Mouse (Mus musculus) kidney, embryonic 14.5 days (tissue): ENCODE data around the gene Iqcn. TPM values are rescaled to one million over a fixed set of nuclear protein-coding genes. Genes with fewer than 3 reads are reported as not detected.

Experiments
- ATAC-seq: fragments of 200-750 bp; cut with Nextera tagmentation; 2 replicates; pipeline ENCODE4 v1.8.0; 2017; ENCODE audit warnings: moderate number of reproducible peaks, mild to moderate bottlenecking, moderate TSS enrichment, moderate library complexity; ENCODE audit not compliant: low FRiP score, low TSS enrichment
- H3K27ac ChIP-seq: fragments of 300-500 bp; sonication (generic); 2 replicates; pipeline ENCODE4 v1.5.1; 2014; ENCODE audit warnings: low read depth, mild to moderate bottlenecking, low read length, moderate library complexity, mixed read lengths
- H3K27me3 ChIP-seq: fragments of 300-500 bp; sonication (generic); 2 replicates; pipeline ENCODE4 v1.6.1; 2014; ENCODE audit warnings: mild to moderate bottlenecking, low read length; ENCODE audit not compliant: control insufficient read depth, insufficient read depth
- H3K36me3 ChIP-seq: fragments of 300-500 bp; sonication (generic); 2 replicates; pipeline ENCODE4 v1.6.1; 2014; ENCODE audit warnings: low read length, mixed read lengths; ENCODE audit not compliant: control insufficient read depth, insufficient read depth
- H3K4me1 ChIP-seq: fragments of 300-500 bp; sonication (generic); 2 replicates; pipeline ENCODE4 v1.6.1; 2014; ENCODE audit warnings: low read length, mixed read lengths; ENCODE audit not compliant: control insufficient read depth, insufficient read depth
- H3K4me2 ChIP-seq: fragments of 300-500 bp; sonication (generic); replicated peaks from 2 replicates; pipeline ENCODE4 v1.6.1; 2014; ENCODE audit warnings: low read depth, mild to moderate bottlenecking, low read length
- H3K4me3 ChIP-seq: fragments of 300-500 bp; sonication (generic); 2 replicates; pipeline ENCODE4 v1.5.1; 2014; ENCODE audit warnings: mild to moderate bottlenecking, low read length
- H3K9ac ChIP-seq: fragments of 300-500 bp; sonication (generic); 2 replicates; pipeline ENCODE4 v1.6.1; 2014; ENCODE audit warnings: low read depth, mild to moderate bottlenecking, low read length, moderate library complexity
- H3K9me3 ChIP-seq: fragments of 300-500 bp; sonication (generic); 2 replicates; pipeline ENCODE4 v1.6.1; 2016; ENCODE audit warnings: low read length; ENCODE audit not compliant: control insufficient read depth
- WGBS: fragments of 180-500 bp; shearing (Covaris S2); extraction: QIAGEN DNeasy Blood & Tissue Kit; methylation state at CpG from one replicate; pipeline ENCODE4 v1.1.7; 2014; 5-methylcytosine and 5-hydroxymethylcytosine counted together
- polyA plus RNA-seq: library from polyadenylated mRNA; unstranded; fragments of >200 nt; fragmentation: Nextera tagmentation; extraction: Ambion mirVana; gene quantifications from 2 replicates; pipeline ENCODE4 v1.2.1, GENCODE M21; 2014

The Iqcn gene
- polyA plus RNA-seq, 1 experiment from 2014 or later = 0.12 TPM

- Histone ChIP-seq H3K36me3 (no peaks in the 10 kb centered on the region), H3K9ac (no peak overlapping the region), H3K4me2 (no peak overlapping the region), H3K9me3 (no peaks in the 10 kb centered on the region), H3K4me1 (no peaks in the 10 kb centered on the region), H3K27me3 (no peaks in the 10 kb centered on the region), H3K27ac (no peak overlapping the region), H3K4me3 (no peak overlapping the region)
- WGBS = 49% methylated on average over 2 of the region's 2 CpGs
- no peak for ATAC-seq
These were observed 11.8 kb downstream of the Iqcn start for GRCm38 (mm10) chr8:70715086-70715485.

GRCm38 (mm10) chr8:70716521-70717400 lies 13.5 kb downstream of the Iqcn start:
- WGBS = 87% methylated on average over 40 of the region's 40 CpGs
- no peak for ATAC-seq
- Histone ChIP-seq H3K27ac (no peak overlapping the region), H3K36me3 (no peaks in the 10 kb centered on the region), H3K4me2 (no peak overlapping the region), H3K27me3 (no peaks in the 10 kb centered on the region), H3K4me3 (no peak overlapping the region), H3K4me1 (no peaks in the 10 kb centered on the region), H3K9me3 (no peaks in the 10 kb centered on the region), H3K9ac (no peak overlapping the region)

- Histone ChIP-seq H3K9ac (no peak within 1 kb of the TSS), H3K27me3 (no peaks in the 10 kb centered on the region), H3K4me2 (0 out of 2 replicates have a peak within 1 kb of the TSS, but pooled peaks have one; percentile 5), H3K4me1 (no peaks in the 10 kb centered on the region), H3K9me3 (no peaks in the 10 kb centered on the region), H3K27ac (no peak within 1 kb of the TSS), H3K36me3 (no peaks in the 10 kb centered on the region), H3K4me3 (no peak within 1 kb of the TSS)
- 6% methylated on average over 19 of the region's 19 CpGs for WGBS
- no peak for ATAC-seq
These were observed 15.0 kb downstream of the Iqcn start, which contains the start of gene Gm3336 for GRCm38 (mm10) chr8:70718297-70718696. Gm3336 (plus strand) TSS chr8:70718543.

GRCm38 (mm10) chr8:70719796-70720270 lies 16.6 kb downstream of the Iqcn start:
- Histone ChIP-seq H3K4me2 (no peak overlapping the region), H3K4me1 (no peaks in the 10 kb centered on the region), H3K27ac (no peak overlapping the region), H3K4me3 (no peak overlapping the region), H3K9me3 (no peaks in the 10 kb centered on the region), H3K27me3 (no peaks in the 10 kb centered on the region), H3K36me3 (no peaks in the 10 kb centered on the region), H3K9ac (no peak overlapping the region)
- no peak for ATAC-seq
- WGBS = 53% methylated on average over 9 of the region's 9 CpGs

GRCm38 (mm10) chr8:70720739-70721138 lies 17.5 kb downstream of the Iqcn start:
- Histone ChIP-seq H3K27me3 (no peaks in the 10 kb centered on the region), H3K9ac (no peak overlapping the region), H3K36me3 (no peaks in the 10 kb centered on the region), H3K27ac (no peak overlapping the region), H3K4me2 (no peak overlapping the region), H3K4me3 (no peak overlapping the region), H3K9me3 (no peaks in the 10 kb centered on the region), H3K4me1 (no peaks in the 10 kb centered on the region)
- ATAC-seq = no peak
- 3% methylated on average over 3 of the region's 3 CpGs for WGBS

GRCm38 (mm10) chr8:70721601-70722000 lies 18.3 kb downstream of the Iqcn start:
- H3K4me2 ChIP-seq = no peak overlapping the region
- no peaks in the 10 kb centered on the region for H3K4me1 ChIP-seq
- no peaks in the 10 kb centered on the region for H3K9me3 ChIP-seq
- no peak overlapping the region for H3K27ac ChIP-seq
- ATAC-seq = no peak
- H3K36me3 ChIP-seq = no peaks in the 10 kb centered on the region
- H3K9ac ChIP-seq = no peak overlapping the region
- no peak overlapping the region for H3K4me3 ChIP-seq
- 89% methylated on average over 8 of the region's 8 CpGs for WGBS
- H3K27me3 ChIP-seq = no peaks in the 10 kb centered on the region; the same call in 1 of the 2 replicates

- Histone ChIP-seq H3K9ac (no peak within 1 kb of the TSS; the same call in 1 of the 2 replicates), H3K4me2 (peak within 1 kb of the TSS; percentile 21), H3K4me1 (no peaks in the 10 kb centered on the region), H3K27me3 (peaks cover 2% of the 10 kb centered on the region; the same call in 1 of the 2 replicates), H3K4me3 (no peak within 1 kb of the TSS), H3K9me3 (no peaks in the 10 kb centered on the region), H3K36me3 (no peaks in the 10 kb centered on the region), H3K27ac (peak within 1 kb of the TSS; percentile 86)
- 52% methylated on average over 7 of the region's 7 CpGs for WGBS
- ATAC-seq = peak; percentile 83
These were observed 20.4 kb downstream of the Iqcn start, which contains the start of gene Pde4c for GRCm38 (mm10) chr8:70723486-70724210. Pde4c (plus strand) TSS chr8:70723720.

- ATAC-seq = no peak
- Histone ChIP-seq H3K4me2 (peak overlapping the region; percentile 9; the same call in 1 of the 2 replicates), H3K27me3 (peaks cover 2% of the 10 kb centered on the region; the same call in 1 of the 2 replicates), H3K27ac (peak overlapping the region; percentile 86), H3K9me3 (no peaks in the 10 kb centered on the region), H3K36me3 (no peaks in the 10 kb centered on the region), H3K4me1 (no peaks in the 10 kb centered on the region), H3K4me3 (no peak overlapping the region), H3K9ac (no peak overlapping the region)
- 58% methylated on average over 12 of the region's 12 CpGs for WGBS
These were observed 21.0 kb downstream of the Iqcn start for GRCm38 (mm10) chr8:70724216-70724615.
